Mouse (Mus musculus) limb, embryonic 13.5 days (tissue): Measurements from ENCODE around the gene A530016L24Rik. TPM values are rescaled to one million over a fixed set of nuclear protein-coding genes. Genes with fewer than 3 reads are reported as not detected.
A peak's percentile ranks its signal among the peaks of the same experiment; 100 is the strongest.

ENCODE experiments used
- ATAC-seq: fragments of 200-750 bp; cut with Nextera tagmentation; 2 replicates; pipeline ENCODE4 v1.8.0; 2017; ENCODE audit warnings: low read depth, moderate number of reproducible peaks, moderate TSS enrichment; ENCODE audit not compliant: low FRiP score
- H3K27ac ChIP-seq: fragments of 300-500 bp; sonication (generic); 2 replicates; pipeline ENCODE4 v1.5.1; 2015; ENCODE audit warnings: inconsistent platforms, mild to moderate bottlenecking, moderate library complexity
- H3K27me3 ChIP-seq: fragments of 300-500 bp; sonication (generic); 2 replicates; pipeline ENCODE4 v1.6.1; 2015; ENCODE audit warnings: mild to moderate bottlenecking, inconsistent platforms
- H3K36me3 ChIP-seq: fragments of 300-500 bp; sonication (generic); 2 replicates; pipeline ENCODE4 v1.6.1; 2015; ENCODE audit warnings: inconsistent platforms, mild to moderate bottlenecking, moderate library complexity
- H3K4me1 ChIP-seq: fragments of 300-500 bp; sonication (generic); 2 replicates; pipeline ENCODE4 v1.6.1; 2015; ENCODE audit warnings: inconsistent platforms
- H3K4me2 ChIP-seq: fragments of 300-500 bp; sonication (generic); replicated peaks from 2 replicates; pipeline ENCODE4 v1.6.1; 2015; ENCODE audit warnings: inconsistent platforms, mild to moderate bottlenecking, moderate library complexity
- H3K4me3 ChIP-seq: fragments of 300-500 bp; sonication (generic); 2 replicates; pipeline ENCODE4 v1.5.1; 2015; ENCODE audit warnings: moderate library complexity, mild to moderate bottlenecking, inconsistent platforms
- H3K9ac ChIP-seq: fragments of 300-500 bp; sonication (generic); 2 replicates; pipeline ENCODE4 v1.6.1; 2015; ENCODE audit warnings: mild to moderate bottlenecking, inconsistent platforms
- H3K9me3 ChIP-seq: fragments of 300-500 bp; sonication (generic); 2 replicates; pipeline ENCODE4 v1.6.1; 2016; ENCODE audit warnings: inconsistent platforms
- WGBS: fragments of 180-500 bp; shearing (Covaris S2); methylation state at CpG from one replicate; pipeline ENCODE4 v1.1.7; 2015; 5-methylcytosine and 5-hydroxymethylcytosine counted together
- polyA plus RNA-seq: library from polyadenylated mRNA; unstranded; fragments of >200 nt; fragmentation: Nextera tagmentation; extraction: Ambion mirVana; gene quantifications from 2 replicates; pipeline ENCODE4 v1.2.1, GENCODE M21; 2015

A530016L24Rik gene
- polyA plus RNA-seq, 1 experiment from 2014 or later = 0.41 TPM

- 87% methylated on average over 12 of the region's 12 CpGs for WGBS
- ATAC-seq = no peak
- H3K9me3 ChIP-seq = no peaks in the 10 kb centered on the region
Observed at GRCm38 (mm10) chr12:112540321-112540720, 51.1 kb downstream of the A530016L24Rik start.

GRCm38 (mm10) chr12:112541483-112542091 is 52.3 kb downstream of the A530016L24Rik start:
- H3K27ac ChIP-seq = no peak overlapping the region
- H3K27me3 ChIP-seq = peaks cover 7% of the 10 kb centered on the region; the same call in 1 of the 2 replicates
- no peak overlapping the region for H3K4me3 ChIP-seq
- no peaks in the 10 kb centered on the region for H3K9me3 ChIP-seq
- peaks cover 17% of the 10 kb centered on the region for H3K4me1 ChIP-seq
- H3K9ac ChIP-seq = no peak overlapping the region
- 79% methylated on average over 8 of the region's 8 CpGs for WGBS
- no peak for ATAC-seq
- H3K4me2 ChIP-seq = no peak overlapping the region
- no peaks in the 10 kb centered on the region for H3K36me3 ChIP-seq

More at GRCm38 (mm10) chr12:112540321-112540720, 51.1 kb downstream of the A530016L24Rik start:
- Histone ChIP-seq H3K36me3 (no peaks in the 10 kb centered on the region), H3K27me3 (peaks cover 7% of the 10 kb centered on the region; the same call in 1 of the 2 replicates), H3K9ac (no peak overlapping the region), H3K27ac (no peak overlapping the region), H3K4me3 (no peak overlapping the region), H3K4me2 (no peak overlapping the region), H3K4me1 (peaks cover 12% of the 10 kb centered on the region)

GRCm38 (mm10) chr12:112542257-112542919 is 53.1 kb downstream of the A530016L24Rik start:
- Histone ChIP-seq H3K4me3 (no peak overlapping the region), H3K4me2 (no peak overlapping the region), H3K9ac (no peak overlapping the region), H3K4me1 (peaks cover 17% of the 10 kb centered on the region), H3K27ac (no peak overlapping the region), H3K36me3 (no peaks in the 10 kb centered on the region), H3K27me3 (peaks cover 7% of the 10 kb centered on the region; the same call in 1 of the 2 replicates), H3K9me3 (no peaks in the 10 kb centered on the region)
- WGBS = 52% methylated on average over 13 of the region's 13 CpGs
- ATAC-seq = no peak

GRCm38 (mm10) chr12:112542920-112543300 is 53.7 kb downstream of the A530016L24Rik start:
- 5% methylated on average over 11 of the region's 11 CpGs for WGBS
- Histone ChIP-seq H3K36me3 (no peaks in the 10 kb centered on the region), H3K4me2 (no peak overlapping the region), H3K4me1 (peaks cover 17% of the 10 kb centered on the region), H3K27me3 (peaks cover 7% of the 10 kb centered on the region; the same call in 1 of the 2 replicates), H3K4me3 (no peak overlapping the region), H3K9ac (no peak overlapping the region), H3K9me3 (no peaks in the 10 kb centered on the region), H3K27ac (no peak overlapping the region)
- ATAC-seq = 0 out of 2 replicates have a peak, but pooled peaks have one; percentile 33

- 63% methylated on average over 9 of the region's 9 CpGs for WGBS
- Histone ChIP-seq H3K27ac (no peak overlapping the region), H3K4me3 (no peak overlapping the region), H3K4me1 (peaks cover 17% of the 10 kb centered on the region), H3K9ac (no peak overlapping the region), H3K27me3 (0 out of 2 replicates have a peak, but pooled peaks cover 4% of the 10 kb centered on the region), H3K36me3 (no peaks in the 10 kb centered on the region), H3K9me3 (no peaks in the 10 kb centered on the region), H3K4me2 (no peak overlapping the region)
- ATAC-seq = no peak
Observed at GRCm38 (mm10) chr12:112543941-112544340, 54.7 kb downstream of the A530016L24Rik start.

DNA sequence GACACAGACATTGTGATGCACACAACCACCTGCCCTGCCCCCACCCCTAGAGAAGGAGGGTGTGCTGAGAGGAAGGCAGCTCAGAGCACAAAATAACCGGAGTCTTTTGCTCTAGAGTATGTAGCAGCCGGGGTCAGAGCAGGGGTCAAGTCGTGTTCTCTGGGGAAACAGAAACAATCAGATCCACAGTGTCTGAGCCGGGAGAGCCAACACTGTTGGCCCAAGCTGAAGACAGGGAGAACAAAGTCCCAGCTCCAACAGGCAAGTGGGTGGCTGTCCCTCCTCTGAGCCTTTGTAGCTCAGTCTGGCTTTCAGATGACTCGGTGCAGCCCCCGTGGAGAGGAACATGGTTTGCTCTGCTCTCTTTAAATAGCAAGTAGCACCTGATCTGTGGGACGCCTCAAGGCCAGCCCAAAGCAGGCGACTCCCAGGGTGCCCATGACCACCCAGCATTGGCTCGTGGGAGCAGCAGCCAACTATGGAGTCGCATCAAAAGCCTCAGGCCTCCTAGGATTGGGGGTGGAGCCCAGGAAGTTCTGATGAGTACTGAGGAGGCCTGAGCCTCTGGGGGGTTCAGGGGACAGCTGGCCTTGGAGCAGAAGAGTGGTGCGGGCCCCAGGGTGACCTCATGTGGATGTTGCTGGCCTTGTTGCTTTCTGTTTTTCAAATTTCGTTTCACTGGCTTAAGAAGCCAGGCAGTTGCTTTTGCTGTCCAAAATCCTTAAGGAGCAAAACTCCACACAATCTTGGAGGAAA is 55.9 kb downstream of the A530016L24Rik start:
- 0 out of 2 replicates have a peak overlapping the region, but pooled peaks have one; percentile 20 for H3K9ac ChIP-seq
- no peak overlapping the region for H3K4me2 ChIP-seq
- no peaks in the 10 kb centered on the region for H3K9me3 ChIP-seq
- ATAC-seq = no peak
- H3K27ac ChIP-seq = no peak overlapping the region
- H3K4me3 ChIP-seq = no peak overlapping the region
- 29% methylated on average over 12 of the region's 12 CpGs for WGBS
- H3K4me1 ChIP-seq = peaks cover 17% of the 10 kb centered on the region
- 0 out of 2 replicates have a peak, but pooled peaks cover 3% of the 10 kb centered on the region for H3K27me3 ChIP-seq
- no peaks in the 10 kb centered on the region for H3K36me3 ChIP-seq

- Histone ChIP-seq H3K27me3 (no peaks in the 10 kb centered on the region), H3K4me3 (no peak overlapping the region), H3K36me3 (no peaks in the 10 kb centered on the region), H3K4me2 (no peak overlapping the region), H3K9me3 (no peaks in the 10 kb centered on the region), H3K9ac (no peak overlapping the region), H3K4me1 (peaks cover 17% of the 10 kb centered on the region), H3K27ac (no peak overlapping the region)
- ATAC-seq = no peak
- WGBS = 84% methylated on average over 8 of the region's 8 CpGs
Observed at GRCm38 (mm10) chr12:112546110-112546509, 56.9 kb downstream of the A530016L24Rik start.

- H3K9me3 ChIP-seq = no peaks in the 10 kb centered on the region
- H3K27ac ChIP-seq = no peak overlapping the region
- H3K36me3 ChIP-seq = no peaks in the 10 kb centered on the region
- H3K4me2 ChIP-seq = no peak overlapping the region
- no peak overlapping the region for H3K9ac ChIP-seq
- no peaks in the 10 kb centered on the region for H3K27me3 ChIP-seq
- H3K4me3 ChIP-seq = no peak overlapping the region
- 94% methylated on average over 1 of the region's 1 CpGs for WGBS
- peaks cover 15% of the 10 kb centered on the region for H3K4me1 ChIP-seq
- ATAC-seq = no peak
Observed at GRCm38 (mm10) chr12:112549287-112549686, 60.0 kb downstream of the A530016L24Rik start.

Other genes with a start within 250 kb of the A530016L24Rik start
- 0.28 and 0.66 TPM in 2 replicates for gene Tmem179, start 27.3 kb downstream of the A530016L24Rik start, polyA plus RNA-seq
- 4.2 and 5.5 TPM in 2 replicates for gene Inf2, start 99.3 kb downstream of the A530016L24Rik start, polyA plus RNA-seq
- 12.8 and 14.7 TPM in 2 replicates for gene Adssl1, start 130.6 kb downstream of the A530016L24Rik start, polyA plus RNA-seq
- gene Siva1, start 155.2 kb downstream of the A530016L24Rik start, polyA plus RNA-seq = 246 and 251 TPM in 2 replicates
- gene Akt1, start 185.4 kb downstream of the A530016L24Rik start, polyA plus RNA-seq = 62.5 and 71.0 TPM in 2 replicates
- gene Zbtb42, start 189.4 kb downstream of the A530016L24Rik start, polyA plus RNA-seq = 2.2 and 2.4 TPM in 2 replicates
- gene Cep170b, start 231.0 kb downstream of the A530016L24Rik start, polyA plus RNA-seq = 14.7 and 16.6 TPM in 2 replicates